Mouse (Mus musculus): ENCODE results near the gene Parp3. TPM values are rescaled to one million over a fixed set of nuclear protein-coding genes. Genes with fewer than 3 reads are reported as not detected.
"Not testable (repeated sequence)": the region's sequence is repeated elsewhere in the genome, so short reads cannot be mapped to it uniquely, and the experiment has no call there.

The Parp3 gene
- 10 to 100 TPM; 52.6 to 68.5 TPM for polyA plus RNA-seq (2017; shearing (Covaris generic))

DNA sequence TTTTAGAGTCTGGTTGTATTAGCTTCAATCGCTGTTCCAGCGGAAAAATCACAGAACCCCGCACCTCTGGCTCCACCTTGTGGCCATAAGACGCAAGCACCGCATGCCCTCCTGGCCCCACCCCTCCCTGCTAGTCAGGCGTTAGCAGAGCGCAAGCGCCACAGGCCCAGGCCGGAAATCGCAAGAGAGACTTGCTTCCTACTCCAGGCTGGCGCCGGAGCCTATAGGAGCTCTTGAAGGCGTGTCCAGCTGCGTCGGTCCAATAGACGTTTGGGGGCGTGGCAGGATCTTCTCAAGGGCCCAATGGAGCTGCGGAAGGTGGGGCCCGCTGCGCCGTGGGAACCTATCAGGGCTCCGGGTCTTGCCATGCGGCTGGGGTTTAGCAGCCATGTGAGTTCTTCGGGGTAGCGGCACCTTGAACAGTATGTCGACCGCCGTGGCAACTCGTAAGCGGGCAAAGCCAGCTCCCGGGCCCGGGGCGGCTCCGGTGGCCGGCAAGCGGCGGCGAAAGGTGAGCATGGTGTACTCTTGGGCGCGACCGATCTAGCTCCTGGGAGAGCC lies at the start of gene Parp3:
TSS of gene Parp3 (minus strand) at position 26 of the 561 bp plus-strand sequence.
- ATAC-seq = peak; percentile 96

DNA sequence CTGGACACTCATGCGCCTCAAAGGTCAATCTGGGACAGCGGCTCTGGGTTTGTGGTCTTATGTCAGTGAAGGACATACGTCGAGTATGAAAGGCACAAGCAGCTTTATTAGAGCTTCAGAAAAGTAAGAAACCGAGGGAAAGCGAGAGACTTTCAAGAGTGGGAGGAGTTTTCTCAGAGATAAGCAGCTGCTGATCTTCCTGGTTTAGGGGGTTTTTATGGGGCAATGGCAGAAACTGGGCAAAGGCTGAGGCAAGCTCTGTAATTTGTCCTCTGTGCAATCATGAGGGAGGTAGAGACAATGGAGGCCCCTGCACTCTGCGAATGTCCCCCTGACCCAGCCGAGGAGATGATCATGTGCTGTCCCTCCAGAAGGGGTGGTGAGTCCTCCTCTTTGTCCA lies 43.2 kb upstream of the Parp3 start:
- ATAC-seq = no peak

DNA sequence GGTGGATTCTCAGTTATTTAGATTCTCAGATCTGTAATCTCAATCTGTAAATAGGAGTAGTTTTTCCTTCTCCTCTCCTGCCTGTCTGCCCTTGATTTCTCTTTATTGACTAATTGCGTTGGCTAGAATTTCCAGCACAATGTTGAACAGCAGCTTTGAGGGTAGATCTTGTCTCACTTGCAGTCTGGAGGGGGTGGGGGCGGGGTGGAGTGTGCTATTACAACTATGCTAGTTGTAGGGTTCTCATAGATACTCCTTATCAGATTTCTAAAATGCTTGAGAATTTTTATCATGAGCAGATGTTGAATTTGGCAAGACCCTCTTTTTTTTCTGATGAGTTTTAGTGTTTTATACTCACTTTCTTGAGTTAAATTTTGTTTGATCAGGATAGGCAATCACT lies 42.7 kb upstream of the Parp3 start:
- no peak for ATAC-seq

DNA sequence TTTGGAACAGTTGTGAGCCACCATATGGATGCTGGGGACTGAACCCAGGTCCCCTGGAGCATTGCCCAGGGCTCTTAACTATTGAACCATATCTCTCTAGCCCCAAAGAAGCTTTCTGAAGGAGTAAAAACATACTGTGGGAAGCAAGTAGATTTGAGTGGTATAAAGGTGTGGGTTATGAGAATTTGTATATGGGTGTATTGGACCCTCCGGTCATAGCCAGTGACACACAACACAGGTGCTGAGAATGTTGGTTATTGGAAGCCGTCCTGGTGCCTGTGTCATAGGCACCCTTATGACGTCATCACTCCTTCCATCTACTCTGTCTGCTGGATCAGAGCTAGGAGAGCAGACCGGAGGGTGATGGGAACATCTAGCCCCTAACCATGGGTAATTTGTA lies 37.5 kb upstream of the Parp3 start, which contains the start of gene Iqcf5:
TSS of gene Iqcf5 (plus strand) at position 301 of the 400 bp plus-strand sequence.
- no peak for ATAC-seq

DNA sequence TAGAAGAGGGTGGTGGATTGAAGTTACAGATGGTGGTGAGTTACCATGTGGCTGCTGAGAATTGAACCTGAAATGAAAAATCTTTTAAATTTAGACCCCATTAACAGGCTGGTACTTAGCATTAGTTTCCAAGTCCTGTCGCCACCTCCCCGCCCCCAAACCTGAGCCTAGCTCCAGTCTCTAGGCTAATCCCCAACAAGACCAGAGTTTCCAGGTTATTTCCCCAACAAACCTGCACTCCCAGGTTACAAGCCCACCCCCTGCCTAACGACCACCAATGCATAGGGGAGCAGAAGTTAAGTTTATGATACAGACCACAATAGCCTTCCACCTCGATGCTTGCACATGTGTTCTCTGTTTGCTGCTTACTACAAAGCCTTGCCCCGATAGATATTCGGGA lies 36.8 kb upstream of the Parp3 start:
- ATAC-seq = no peak

DNA sequence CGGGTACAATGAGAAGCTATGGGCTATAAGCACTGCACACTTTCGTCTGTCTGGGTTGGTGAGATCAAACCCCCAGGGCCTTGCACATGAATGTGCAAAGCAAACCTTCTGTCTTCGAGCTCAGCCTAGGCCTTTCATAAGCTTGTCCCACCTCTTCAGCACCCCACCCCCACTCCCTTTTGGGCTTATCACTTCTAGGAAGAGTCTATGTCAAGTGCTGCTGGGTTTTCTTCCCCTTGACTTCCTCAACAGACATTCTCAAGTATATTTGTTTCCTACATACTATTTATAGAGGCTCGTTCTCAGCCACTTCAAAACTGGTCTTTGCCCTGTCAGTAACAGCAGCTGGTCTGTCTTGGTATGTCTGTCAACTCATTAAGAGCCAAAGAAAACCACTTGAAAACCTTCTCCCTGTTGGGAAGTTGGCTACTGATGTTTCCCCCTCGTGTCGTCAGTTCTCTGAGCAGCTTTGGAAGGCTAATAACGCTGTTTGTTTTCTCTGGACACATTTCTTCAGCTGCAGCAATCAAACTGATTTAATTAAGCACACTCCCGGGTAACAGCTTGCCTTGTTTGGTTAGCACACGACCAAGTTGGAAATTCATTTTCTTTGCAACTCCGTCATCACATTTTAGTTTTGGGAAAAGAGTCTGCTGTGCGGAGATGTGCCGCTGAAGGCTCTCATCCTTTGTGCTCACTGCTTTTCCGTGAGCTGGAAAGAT lies 36.1 kb upstream of the Parp3 start:
- no peak for ATAC-seq

DNA sequence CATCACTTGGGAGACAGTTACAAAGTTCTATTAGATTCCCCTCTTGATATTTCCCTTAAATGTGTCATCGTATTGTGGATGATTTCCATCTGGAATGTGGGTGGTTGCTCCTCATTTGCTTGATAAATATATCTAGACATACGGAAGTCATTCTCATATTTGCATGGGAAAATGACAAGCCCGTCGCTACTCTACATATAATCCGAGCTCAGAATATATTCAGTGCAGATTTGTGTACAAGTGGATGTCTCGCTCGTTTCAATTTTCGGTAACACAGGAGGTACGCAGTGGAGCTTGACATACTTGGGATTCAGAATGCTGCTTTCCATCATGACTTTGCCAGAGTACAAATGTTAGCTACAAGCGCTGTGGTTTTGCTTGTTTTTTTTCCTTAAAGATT lies 32.6 kb upstream of the Parp3 start:
- no peak for ATAC-seq

DNA sequence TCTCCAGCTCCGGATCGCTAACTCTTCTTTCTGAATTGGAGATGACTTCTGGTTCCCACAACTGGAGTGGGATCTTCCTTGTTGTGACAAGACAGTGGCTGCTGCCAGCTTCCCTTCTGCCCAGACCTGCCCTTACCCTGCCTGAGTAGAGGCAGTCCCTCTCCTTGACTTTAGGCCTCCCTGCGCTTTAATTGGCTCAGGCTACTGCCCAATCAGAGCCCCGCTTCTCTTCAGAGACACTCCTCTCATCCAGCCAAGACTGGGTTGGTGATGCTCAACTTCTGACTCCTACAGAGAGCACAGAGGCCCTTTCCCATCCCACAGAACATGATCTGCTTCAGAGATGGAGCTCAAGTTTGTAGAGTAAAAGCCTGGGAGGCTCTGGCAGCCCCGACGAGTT lies 27.5 kb upstream of the Parp3 start:
- ATAC-seq = no peak

DNA sequence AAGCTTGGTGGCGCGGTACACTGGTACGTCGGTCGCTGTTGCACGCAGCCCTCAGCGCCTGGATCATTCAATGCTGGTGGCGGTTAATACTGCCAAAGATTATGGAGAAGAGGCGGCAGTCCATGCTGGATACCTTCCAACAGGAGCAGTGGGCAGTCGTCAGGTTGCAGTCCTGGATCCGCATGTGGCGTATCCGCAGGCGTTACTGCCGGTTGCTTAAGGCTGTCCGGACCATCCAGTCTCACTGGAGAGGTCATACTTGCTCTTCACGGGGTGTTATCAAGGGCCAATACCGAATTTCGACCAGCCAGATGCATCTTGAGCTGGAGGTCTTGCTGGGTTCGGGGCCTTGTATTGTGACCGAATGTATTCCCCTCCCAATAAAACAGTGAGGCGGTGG lies 25.1 kb upstream of the Parp3 start:
- ATAC-seq = no peak

DNA sequence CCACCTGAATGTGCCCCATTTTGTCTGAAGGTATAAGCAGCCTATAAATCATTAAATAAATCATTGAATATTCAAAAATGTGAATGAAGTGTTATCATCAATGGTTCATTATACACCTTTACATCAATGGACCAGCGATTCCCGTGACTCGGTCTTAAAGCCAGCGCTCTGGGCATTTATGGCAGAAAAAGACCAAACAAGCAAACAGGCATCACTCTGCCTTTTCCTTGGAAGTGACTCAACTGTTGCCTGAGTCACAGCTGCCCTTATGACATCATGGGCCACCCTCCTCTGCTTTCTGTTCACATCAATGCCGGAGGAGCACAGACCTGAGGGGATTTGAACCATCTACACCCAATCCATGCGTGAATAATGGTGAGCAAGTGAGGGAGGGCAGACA lies 22.9 kb upstream of the Parp3 start, which contains the start of gene Iqcf1:
TSS of gene Iqcf1 (plus strand) at position 301 of the 400 bp plus-strand sequence.
- ATAC-seq = no peak

DNA sequence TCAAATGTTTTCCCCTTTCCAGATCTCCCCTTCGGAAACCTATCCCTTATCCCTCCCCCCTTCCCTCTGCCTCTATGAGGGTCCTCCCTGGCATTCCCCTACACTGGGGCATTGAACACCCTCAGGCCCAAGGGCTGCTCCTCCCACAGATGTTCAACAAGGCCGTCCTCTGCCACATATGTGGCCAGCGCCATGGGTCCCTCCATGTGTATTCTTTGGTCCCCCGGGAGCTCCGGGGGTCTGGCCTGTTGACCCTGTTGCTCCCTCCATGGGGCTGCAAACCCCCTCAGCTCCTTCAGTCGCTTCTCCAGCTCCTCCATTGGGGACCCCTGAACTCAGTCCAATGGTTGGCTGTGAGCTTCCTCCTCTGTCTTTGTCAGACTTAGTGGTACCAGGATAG lies 10.9 kb upstream of the Parp3 start:
- ATAC-seq = not testable (repeated sequence)

DNA sequence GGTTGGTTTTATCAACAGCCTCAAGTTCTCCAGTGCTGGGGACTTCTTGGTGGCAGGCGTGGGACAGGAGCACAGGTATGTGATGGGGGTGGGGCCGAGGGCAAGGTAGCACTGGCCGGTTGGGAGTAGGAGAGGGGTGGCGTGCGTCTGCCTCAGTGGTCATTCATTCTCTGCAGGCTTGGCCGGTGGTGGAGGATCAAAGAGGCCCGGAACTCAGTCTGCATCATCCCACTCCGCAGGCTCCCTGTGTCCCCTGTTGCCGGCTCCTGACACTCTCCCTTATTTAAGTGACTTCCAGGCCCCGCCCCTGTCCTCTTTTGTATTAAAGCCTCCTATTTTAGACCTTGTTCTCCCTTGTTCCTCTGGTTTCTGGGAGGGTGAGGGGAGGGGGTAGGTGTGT lies 8.3 kb upstream of the Parp3 start:
- ATAC-seq = no peak

DNA sequence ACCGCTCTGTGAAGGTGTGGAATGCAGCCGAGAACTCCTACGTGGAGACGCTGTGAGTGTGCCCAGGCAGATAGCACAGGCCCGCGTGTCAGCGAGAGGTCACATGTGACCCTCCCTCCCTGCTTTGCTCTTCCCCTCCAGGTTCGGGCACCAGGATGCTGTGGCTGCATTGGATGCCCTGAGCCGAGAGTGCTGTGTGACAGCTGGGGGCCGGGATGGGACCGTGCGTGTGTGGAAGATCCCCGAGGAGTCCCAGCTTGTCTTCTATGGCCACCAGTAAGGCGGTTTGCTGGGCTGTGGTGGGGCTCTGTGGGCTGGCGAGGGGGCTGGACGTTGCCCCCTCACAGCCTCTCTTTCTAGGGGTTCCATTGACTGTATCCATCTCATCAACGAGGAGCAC lies 6.9 kb upstream of the Parp3 start:
- no peak for ATAC-seq

DNA sequence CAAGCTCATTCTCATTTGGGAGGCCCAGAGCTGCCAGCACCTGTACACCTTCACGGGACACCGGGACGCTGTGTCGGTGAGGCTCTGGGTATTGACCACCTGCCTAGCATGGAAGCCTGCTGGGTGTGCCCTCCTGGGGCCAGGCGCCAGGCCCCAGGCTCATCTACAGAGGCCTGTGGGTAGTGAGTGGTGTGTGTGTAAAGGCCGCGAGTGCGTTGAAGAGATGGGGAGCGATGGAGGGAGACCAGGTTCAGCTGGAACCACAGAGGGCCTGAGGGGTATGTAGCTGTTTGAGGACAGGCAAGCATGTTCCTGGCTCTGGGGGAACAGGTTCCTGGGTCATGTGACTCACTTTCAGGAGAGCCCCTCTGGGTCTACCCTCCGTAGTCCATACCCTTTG lies 6.4 kb upstream of the Parp3 start:
- ATAC-seq = no peak

DNA sequence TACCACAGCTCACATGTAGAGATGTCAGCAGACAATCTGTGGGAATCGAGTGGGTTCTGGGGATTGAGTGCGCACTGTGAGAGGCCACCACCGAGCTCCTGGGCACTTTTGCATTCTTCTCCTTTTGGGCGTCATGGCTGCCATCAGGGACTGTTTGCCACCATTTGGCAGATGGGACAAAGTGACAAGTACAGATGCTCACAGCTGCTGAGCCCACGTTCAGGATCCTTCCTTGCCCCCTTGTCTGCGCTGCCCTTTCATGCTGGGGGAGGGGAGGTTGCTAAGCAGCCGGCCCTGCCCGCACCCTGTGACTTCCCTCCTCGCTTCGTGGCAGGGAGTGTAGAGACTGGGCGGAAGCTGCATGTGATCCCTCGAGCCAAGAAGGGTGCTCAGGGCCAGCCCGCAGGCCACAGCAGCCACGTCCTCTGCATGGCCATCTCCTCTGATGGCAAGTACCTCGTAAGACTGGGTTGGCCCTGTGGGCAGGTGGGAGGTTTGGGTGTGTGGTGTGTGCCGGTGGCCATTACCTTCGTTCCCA lies 5.9 kb upstream of the Parp3 start:
- ATAC-seq = no peak

DNA sequence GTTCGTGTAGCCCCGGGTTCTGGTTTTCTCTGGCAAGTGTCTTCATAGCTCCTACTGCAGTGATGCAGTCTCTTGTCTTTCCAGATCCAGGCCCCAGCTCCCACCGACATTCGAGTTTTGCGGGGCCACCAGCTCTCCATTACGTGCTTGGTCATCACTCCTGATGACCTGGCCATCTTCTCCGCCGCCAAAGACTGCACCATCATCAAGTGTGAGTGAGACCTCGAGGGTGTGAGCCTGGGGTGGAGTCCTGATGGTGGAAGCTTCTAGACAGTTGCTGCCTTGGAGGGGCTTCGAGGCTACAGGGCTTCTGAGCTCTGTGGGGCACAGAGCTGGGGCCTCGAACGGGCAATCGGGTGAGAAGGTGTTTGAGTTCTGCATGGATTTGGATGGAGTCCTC lies 4.9 kb upstream of the Parp3 start:
- ATAC-seq = no peak

DNA sequence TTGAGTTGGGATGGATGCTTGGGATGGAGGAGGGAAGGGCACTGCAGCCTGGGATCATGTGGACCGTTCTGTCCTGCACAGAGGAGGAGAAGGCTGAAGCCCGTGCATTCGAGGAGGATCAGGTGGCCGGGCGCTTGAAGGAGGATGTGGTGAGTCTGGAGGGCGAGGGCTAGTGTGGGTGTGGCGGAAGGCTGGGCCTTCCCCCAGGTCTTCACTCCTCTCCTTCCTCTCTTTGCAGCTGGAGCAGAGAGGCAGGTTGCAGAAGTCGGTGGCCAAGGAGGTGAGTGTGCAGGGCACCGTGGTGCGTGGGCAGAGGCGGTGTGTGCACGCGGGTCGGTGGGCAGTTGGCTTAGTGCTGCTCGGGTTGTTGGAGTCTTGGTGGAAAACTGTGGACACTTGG lies 4.3 kb upstream of the Parp3 start:
- ATAC-seq = no peak

DNA sequence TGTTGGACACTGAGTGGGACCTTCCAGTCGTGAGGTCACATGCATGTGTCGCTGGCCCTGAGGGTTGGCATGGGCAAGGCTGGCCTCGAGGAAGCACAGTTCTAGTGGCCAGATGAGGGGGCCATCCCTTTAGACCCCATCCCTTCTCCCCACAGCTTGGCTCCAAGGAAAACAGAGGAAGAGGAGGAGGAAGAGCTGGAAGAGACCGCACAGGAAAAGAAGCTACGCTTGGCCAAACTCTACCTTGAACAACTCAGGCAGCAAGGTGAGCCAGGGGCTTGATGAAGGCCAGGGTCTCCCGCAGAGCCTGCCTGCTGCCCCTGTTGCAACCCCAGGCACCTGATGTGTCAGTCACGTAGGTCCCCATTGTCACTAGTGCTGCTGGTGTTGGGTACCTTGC lies 3.8 kb upstream of the Parp3 start:
- ATAC-seq = no peak

DNA sequence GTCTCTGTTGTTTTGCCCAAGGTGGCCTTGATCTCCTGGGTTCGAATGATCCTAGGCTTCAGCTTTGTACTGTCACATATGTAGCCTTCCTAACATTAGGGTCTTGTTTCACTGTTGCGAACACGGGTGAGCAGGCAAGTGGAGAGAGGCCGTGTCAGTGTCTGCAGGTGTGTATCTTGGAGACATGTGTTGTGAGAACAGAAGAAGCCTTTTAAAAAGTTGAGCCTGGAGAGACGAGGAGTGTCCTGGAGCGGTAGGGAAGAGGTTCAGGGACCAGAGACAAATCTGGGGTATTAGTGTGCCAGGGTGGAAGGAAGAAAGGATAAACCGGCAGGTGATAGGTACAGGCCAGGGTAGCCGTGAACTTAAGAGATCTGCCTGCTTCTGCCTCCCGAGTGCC lies 1.4 kb upstream of the Parp3 start:
- no peak for ATAC-seq

DNA sequence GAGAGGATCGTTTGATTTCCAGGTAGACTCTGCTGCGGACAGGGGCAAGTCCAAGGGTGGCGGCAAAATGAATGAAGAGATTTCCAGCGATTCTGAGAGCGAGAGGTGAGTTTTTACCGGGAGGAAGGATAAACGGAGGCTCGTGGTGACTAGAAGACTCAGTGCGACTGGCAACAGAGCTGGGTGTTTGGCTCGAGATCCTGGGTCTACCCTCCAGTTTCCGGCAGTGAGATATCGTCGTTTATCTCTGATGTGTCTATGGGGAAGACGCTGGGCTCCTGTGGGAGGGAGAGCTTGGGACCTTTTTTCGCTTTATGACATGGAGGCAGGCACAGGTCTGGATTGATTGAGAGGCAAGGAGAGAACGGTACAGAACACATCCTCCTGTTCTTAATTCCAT lies 900 bp upstream of the Parp3 start:
- no peak for ATAC-seq

DNA sequence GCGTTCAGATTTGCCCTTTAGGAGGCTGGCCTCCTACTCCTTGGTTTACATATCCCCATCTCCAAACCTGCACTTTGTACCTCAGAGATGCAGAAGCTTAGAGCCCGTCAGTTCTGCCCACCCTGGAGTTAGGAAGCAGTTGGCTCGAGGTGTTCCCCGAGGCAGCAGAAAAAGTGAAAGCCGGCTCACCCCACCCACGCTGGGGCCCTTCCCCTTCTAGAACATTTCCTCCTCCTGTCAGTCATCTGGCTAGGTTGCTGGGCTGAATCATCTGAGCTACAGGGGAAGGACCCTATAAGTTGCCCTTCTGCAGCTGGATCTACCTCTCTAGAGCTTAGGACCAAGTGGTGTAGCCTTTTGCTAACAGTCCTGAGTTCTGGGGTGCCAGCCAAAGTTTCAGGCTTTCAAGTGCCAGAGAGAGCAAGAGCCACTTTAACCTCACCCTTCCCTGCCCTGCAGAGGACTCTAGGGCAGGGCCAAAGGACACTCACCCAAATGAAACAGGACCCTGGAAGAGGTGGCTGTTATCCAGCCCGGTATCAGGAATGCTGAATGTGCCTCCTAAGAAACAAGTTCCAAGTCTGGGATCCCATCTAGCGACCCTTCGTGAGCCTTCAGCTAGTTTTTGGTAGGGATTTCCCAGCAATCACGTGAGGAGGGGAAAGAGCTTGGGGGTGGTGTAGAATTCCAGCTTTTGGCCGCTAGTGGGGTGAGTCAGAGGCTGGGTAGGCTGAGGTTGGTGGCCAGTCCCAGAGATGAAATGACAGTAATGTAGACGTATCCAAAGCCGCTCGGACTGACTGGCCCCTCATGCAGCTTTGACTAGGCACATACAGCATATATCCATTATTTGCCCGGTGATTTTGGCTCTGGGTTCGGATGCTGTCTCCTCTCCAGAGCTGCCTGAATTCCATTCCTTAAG lies 486 bp downstream of the Parp3 start:
- peak; percentile 40 for ATAC-seq

DNA sequence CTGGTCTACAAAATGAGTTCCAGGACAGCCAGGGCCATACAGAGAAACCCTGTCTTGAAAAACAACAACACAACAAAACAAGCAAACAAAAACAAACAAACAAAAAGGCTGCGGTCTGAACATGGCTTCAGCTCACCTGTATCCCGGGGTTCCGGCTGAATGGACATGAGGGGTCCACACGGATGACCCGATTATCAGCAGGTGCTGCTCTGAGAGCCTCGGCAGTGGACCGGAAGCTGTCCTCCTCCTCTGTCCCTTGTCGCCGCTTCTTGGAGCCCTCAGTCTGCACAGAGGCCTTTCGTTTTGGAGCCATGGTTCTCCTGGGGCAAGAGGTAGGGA lies 1.1 kb downstream of the Parp3 start, which contains the start of gene Rrp9:
TSS of gene Rrp9 (plus strand) at position 301 of the 339 bp plus-strand sequence.
- no peak for ATAC-seq

DNA sequence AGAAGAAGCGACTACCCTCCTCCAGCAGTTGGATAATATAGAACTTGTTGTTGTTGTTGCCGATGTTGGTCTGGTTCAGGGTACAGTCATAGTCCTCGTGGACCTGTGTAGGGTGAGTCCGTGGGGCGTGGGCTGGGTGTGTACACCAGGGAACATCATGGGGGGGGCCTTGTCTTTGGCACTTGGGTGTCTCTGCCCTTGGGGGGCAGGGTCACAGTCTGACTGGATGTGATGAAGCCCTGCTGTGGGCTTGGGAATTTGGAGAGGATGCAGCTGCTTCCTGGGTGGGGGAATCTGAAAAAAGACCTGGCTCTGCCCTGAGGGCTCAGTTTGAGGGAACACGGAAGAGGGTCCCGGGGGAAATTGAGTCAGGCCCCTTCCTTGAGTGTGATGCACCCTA lies 1.7 kb downstream of the Parp3 start:
- no peak for ATAC-seq
